Mouse (Mus musculus): ENCODE measurements around the gene Pou2f3. TPM values are rescaled to one million over a fixed set of nuclear protein-coding genes. Genes with fewer than 3 reads are reported as not detected.

Pou2f3 gene
- total and polyA plus RNA-seq, 3 experiments: not detected

- TF ChIP-seq ZC3H11A (IDR thresholded peaks at IDR 0.05; ENCODE audit: low read depth, low read length): no peak
- TF ChIP-seq MXI1 (IDR thresholded peaks at IDR 0.05; ENCODE audit: low read depth, low read length): no peak
- TF ChIP-seq USF2 (IDR thresholded peaks at IDR 0.05; ENCODE audit: borderline replicate concordance in 1 of 2, insufficient read depth in 1 of 2, low read depth in 1 of 2, low read length in 2 of 2): no peak
- no peak for TF ChIP-seq KAT2A (conservative IDR thresholded peaks at IDR 0.05; ENCODE audit: low read depth, low read length)
- no peak for TF ChIP-seq TAL1 (IDR thresholded peaks at IDR 0.05; ENCODE audit: low read length)
- TF ChIP-seq JUND (IDR thresholded peaks at IDR 0.05; ENCODE audit: low read depth, low read length): no peak
- no peak for TF ChIP-seq MAZ (IDR thresholded peaks at IDR 0.05; ENCODE audit: low read depth, low read length)
- no peak for TF ChIP-seq HCFC1 (IDR thresholded peaks at IDR 0.05; ENCODE audit: low read depth, low read length)
- TF ChIP-seq GABPA (IDR thresholded peaks at IDR 0.05; ENCODE audit: low read depth, low read length): no peak
- no peak for TF ChIP-seq RCOR1 (IDR thresholded peaks at IDR 0.05; ENCODE audit: low read depth, low read length)
- no peaks in the 10 kb centered on the region for H3K9me3 ChIP-seq (replicated peaks; ENCODE audit: insufficient read depth, low read length)
- peaks cover 0 to 15% of the 10 kb centered on the region in 2 experiments; a peak in 2 of 4 replicates for H3K36me3 ChIP-seq (ENCODE audit: control insufficient read depth in 1 of 2, insufficient read depth in 2 of 2, low read length in 2 of 2)
- H3K4me1 ChIP-seq (ENCODE audit: control insufficient read depth in 1 of 2, insufficient read depth in 2 of 2, low read length in 2 of 2): peaks cover 6 to 33% of the 10 kb centered on the region in 2 experiments
- no peaks in the 10 kb centered on the region for H3K79me2 ChIP-seq (ENCODE audit: control insufficient read depth, insufficient read depth, low read length, poor library complexity)
- DNase-seq (ENCODE audit: low read depth, low spot score): no peak
- no peak overlapping the region for H3K9ac ChIP-seq (ENCODE audit: control insufficient read depth, low read depth, low read length, poor library complexity, severe bottlenecking)
- peaks cover 3 to 4% of the 10 kb centered on the region in 2 experiments for H3K27me3 ChIP-seq (ENCODE audit: control insufficient read depth in 1 of 2, insufficient read depth in 2 of 2, low read length in 2 of 2)
- H3K27ac ChIP-seq (ENCODE audit: control insufficient read depth, low read depth, low read length): no peak overlapping the region
- no peak overlapping the region for H3K4me3 ChIP-seq (ENCODE audit: control insufficient read depth in 1 of 2, insufficient read depth in 1 of 2, low read depth in 2 of 2, low read length in 2 of 2)
Observed at GRCm38 (mm10) chr9:43151779-43152178, 58.4 kb downstream of the Pou2f3 start.

DNA sequence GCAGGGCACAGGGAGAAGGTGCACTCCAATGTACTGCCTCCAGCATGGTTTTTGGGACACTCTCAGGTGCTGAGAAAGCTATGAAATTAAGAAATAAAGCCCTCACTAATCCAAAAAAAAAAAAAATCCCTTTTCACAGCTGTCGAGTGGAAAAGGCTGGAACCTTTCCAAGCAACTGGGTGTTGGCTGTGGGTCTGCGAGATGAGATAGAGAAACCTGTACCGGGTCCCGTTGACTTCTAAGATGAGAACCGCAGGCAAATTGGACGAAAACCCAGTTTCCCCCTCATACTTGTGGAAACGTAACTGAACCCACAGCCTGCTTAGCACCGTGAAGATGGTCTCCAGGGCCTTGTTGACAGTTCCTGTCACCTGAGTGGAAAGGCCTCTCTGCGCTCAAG lies 59.2 kb downstream of the Pou2f3 start:
- Histone ChIP-seq H3K27me3 (ENCODE audit: control insufficient read depth in 1 of 2, insufficient read depth in 2 of 2, low read length in 2 of 2) (peaks cover 3 to 4% of the 10 kb centered on the region in 2 experiments), H3K79me2 (ENCODE audit: control insufficient read depth, insufficient read depth, low read length, poor library complexity) (no peaks in the 10 kb centered on the region), H3K4me3 (ENCODE audit: control insufficient read depth in 1 of 2, insufficient read depth in 1 of 2, low read depth in 2 of 2, low read length in 2 of 2) (0 out of 4 replicates have a peak overlapping the region, but pooled peaks of 1 of the 2 experiments have one; percentile 10)

More for the DNA sequence above, 59.2 kb downstream of the Pou2f3 start:
- peaks cover 6 to 33% of the 10 kb centered on the region in 2 experiments for H3K4me1 ChIP-seq (ENCODE audit: control insufficient read depth in 1 of 2, insufficient read depth in 2 of 2, low read length in 2 of 2)
- H3K36me3 ChIP-seq (ENCODE audit: control insufficient read depth in 1 of 2, insufficient read depth in 2 of 2, low read length in 2 of 2): peaks cover 0 to 15% of the 10 kb centered on the region in 2 experiments; a peak in 2 of 4 replicates
- DNase-seq (ENCODE audit: low read depth, low spot score): peak; percentile 68
- H3K9ac ChIP-seq (ENCODE audit: control insufficient read depth, low read depth, low read length, poor library complexity, severe bottlenecking): no peak overlapping the region; the same call in 1 of the 2 replicates
- peak overlapping the region; percentile 36 for H3K27ac ChIP-seq (ENCODE audit: control insufficient read depth, low read depth, low read length)
- TF ChIP-seq E2F4 (IDR thresholded peaks at IDR 0.05; ENCODE audit: borderline replicate concordance, low read depth, low read length) (no peak), ETS1 (IDR thresholded peaks at IDR 0.05; ENCODE audit: low read depth, low read length) (peak; percentile 84), ZNF384 (IDR thresholded peaks at IDR 0.05; ENCODE audit: low read depth, low read length) (peak; percentile 84), GATA1 (IDR thresholded peaks at IDR 0.05; ENCODE audit: low read depth, low read length) (0 out of 2 replicates have a peak, but pooled peaks have one; percentile 43), RCOR1 (IDR thresholded peaks at IDR 0.05; ENCODE audit: low read depth, low read length) (peak; percentile 63; the same call in 1 of the 2 replicates), MYB (IDR thresholded peaks at IDR 0.05; ENCODE audit: low read depth, low read length) (0 out of 2 replicates have a peak, but pooled peaks have one; percentile 10), CHD2 (IDR thresholded peaks at IDR 0.05; ENCODE audit: low read length) (no peak), TAL1 (IDR thresholded peaks at IDR 0.05; ENCODE audit: low read length) (peak; percentile 49), TCF12 (IDR thresholded peaks at IDR 0.05; ENCODE audit: low read depth, low read length) (peak; percentile 78), EP300 (IDR thresholded peaks at IDR 0.05; ENCODE audit: low read depth in 1 of 2, low read length in 2 of 2) (peak; percentile 67; a peak in 2 of 4 replicates), MEF2A (IDR thresholded peaks at IDR 0.05; ENCODE audit: extremely low read depth, insufficient replicate concordance, low read depth, low read length, poor library complexity, severe bottlenecking) (no peak), POLR2AphosphoS2 (IDR thresholded peaks at IDR 0.05; ENCODE audit: low read length) (no peak), MXI1 (IDR thresholded peaks at IDR 0.05; ENCODE audit: low read depth, low read length) (no peak), SIN3A (IDR thresholded peaks at IDR 0.05; ENCODE audit: low read length) (0 out of 2 replicates have a peak, but pooled peaks have one; percentile 28), HCFC1 (IDR thresholded peaks at IDR 0.05; ENCODE audit: low read depth, low read length) (no peak)
- H3K9me3 ChIP-seq (replicated peaks; ENCODE audit: insufficient read depth, low read length): no peaks in the 10 kb centered on the region

All from MEL (cell line).